Mouse (Mus musculus): ENCODE data around the gene Khdc1c. TPM values are rescaled to one million over a fixed set of nuclear protein-coding genes. Genes with fewer than 3 reads are reported as not detected.

The Khdc1c gene
- polyA plus RNA-seq, 1 experiment from 2014 or later, result not detected

- Histone ChIP-seq H3K4me3 (ENCODE audit: low read depth, low read length) (no peak overlapping the region), H3K9me3 (ENCODE audit: low read depth, low read length) (no peaks in the 10 kb centered on the region), H3K9ac (no peak overlapping the region), H3K36me3 (ENCODE audit: insufficient read depth) (no peaks in the 10 kb centered on the region), H3K4me2 (no peak overlapping the region), H3K27ac (ENCODE audit: low read depth) (no peak overlapping the region), H3K27me3 (ENCODE audit: insufficient read depth, low read length) (no peaks in the 10 kb centered on the region), H3K4me1 (ENCODE audit: insufficient read depth) (no peaks in the 10 kb centered on the region)
- 45% methylated on average over 6 of the region's 6 CpGs for WGBS
- DNase-seq (peak; percentile 21), ATAC-seq (ENCODE audit: insufficient read depth) (peak; percentile 68)
- TF ChIP-seq CTCF (IDR thresholded peaks at IDR 0.05; ENCODE audit: low read depth), result no peak
These were observed 23.1 kb downstream of the Khdc1c start for GRCm38 (mm10) chr1:21391138-21391671.

GRCm38 (mm10) chr1:21402804-21403203, 34.7 kb downstream of the Khdc1c start:
- 80% methylated on average over 8 of the region's 8 CpGs for WGBS
- no peak overlapping the region for H3K9ac ChIP-seq
- no peaks in the 10 kb centered on the region for H3K36me3 ChIP-seq (ENCODE audit: insufficient read depth)
- H3K9me3 ChIP-seq (ENCODE audit: low read depth, low read length), result no peaks in the 10 kb centered on the region
- no peak for TF ChIP-seq CTCF (IDR thresholded peaks at IDR 0.05; ENCODE audit: low read depth)
- H3K4me1 ChIP-seq (ENCODE audit: insufficient read depth), result no peaks in the 10 kb centered on the region
- H3K27ac ChIP-seq (ENCODE audit: low read depth), result no peak overlapping the region
- no peak overlapping the region for H3K4me3 ChIP-seq (ENCODE audit: low read depth, low read length)
- no peak for DNase-seq
- H3K4me2 ChIP-seq, result no peak overlapping the region
- no peak for ATAC-seq (ENCODE audit: insufficient read depth)
- H3K27me3 ChIP-seq (ENCODE audit: insufficient read depth, low read length), result no peaks in the 10 kb centered on the region

- no peaks in the 10 kb centered on the region for H3K4me1 ChIP-seq (ENCODE audit: insufficient read depth)
- WGBS, result 68% methylated on average over 2 of the region's 2 CpGs
- H3K27me3 ChIP-seq (ENCODE audit: insufficient read depth, low read length), result no peaks in the 10 kb centered on the region
- DNase-seq (no peak), ATAC-seq (ENCODE audit: insufficient read depth) (no peak)
- H3K27ac ChIP-seq (ENCODE audit: low read depth), result no peak overlapping the region
- no peak overlapping the region for H3K4me3 ChIP-seq (ENCODE audit: low read depth, low read length)
- no peaks in the 10 kb centered on the region for H3K9me3 ChIP-seq (ENCODE audit: low read depth, low read length)
- TF ChIP-seq CTCF (IDR thresholded peaks at IDR 0.05; ENCODE audit: low read depth), result no peak
- H3K36me3 ChIP-seq (ENCODE audit: insufficient read depth), result no peaks in the 10 kb centered on the region
- H3K9ac ChIP-seq, result no peak overlapping the region
- no peak overlapping the region for H3K4me2 ChIP-seq
These were observed 39.1 kb downstream of the Khdc1c start for GRCm38 (mm10) chr1:21407266-21407665.

GRCm38 (mm10) chr1:21411331-21412196, 43.4 kb downstream of the Khdc1c start:
- no peaks in the 10 kb centered on the region for H3K27me3 ChIP-seq (ENCODE audit: insufficient read depth, low read length)
- WGBS, result 47% methylated on average over 18 of the region's 18 CpGs
- TF ChIP-seq CTCF (IDR thresholded peaks at IDR 0.05; ENCODE audit: low read depth), result peak; percentile 86
- no peaks in the 10 kb centered on the region for H3K4me1 ChIP-seq (ENCODE audit: insufficient read depth)
- ATAC-seq (ENCODE audit: insufficient read depth), result peak; percentile 87
- no peak overlapping the region for H3K4me3 ChIP-seq (ENCODE audit: low read depth, low read length)
- peak; percentile 93 for DNase-seq
- no peaks in the 10 kb centered on the region for H3K36me3 ChIP-seq (ENCODE audit: insufficient read depth)
- H3K9ac ChIP-seq, result no peak overlapping the region
- no peak overlapping the region for H3K4me2 ChIP-seq
- no peak overlapping the region for H3K27ac ChIP-seq (ENCODE audit: low read depth)
- no peaks in the 10 kb centered on the region for H3K9me3 ChIP-seq (ENCODE audit: low read depth, low read length)

DNA sequence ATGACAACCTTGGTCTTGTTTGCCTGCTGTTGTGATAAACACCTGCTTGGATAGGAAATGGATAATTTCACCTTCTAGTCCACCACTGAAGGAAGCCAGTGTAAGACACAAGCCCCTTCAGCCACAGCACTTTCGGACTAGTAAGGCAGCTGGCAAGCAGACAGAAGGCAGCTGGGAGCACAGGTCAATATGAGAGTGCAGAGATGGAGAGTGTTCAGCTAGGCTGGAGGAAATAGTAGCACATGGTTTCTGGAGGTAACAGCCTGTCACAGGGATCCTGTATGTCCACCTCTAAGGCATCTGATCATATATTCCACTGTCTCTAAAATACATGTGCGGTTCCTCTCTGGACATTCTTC, 44.0 kb downstream of the Khdc1c start:
- 78% methylated on average over 2 of the region's 2 CpGs for WGBS
- H3K4me2 ChIP-seq, result no peak overlapping the region
- no peak for ATAC-seq (ENCODE audit: insufficient read depth)
- no peak for TF ChIP-seq CTCF (IDR thresholded peaks at IDR 0.05; ENCODE audit: low read depth)
- DNase-seq, result no peak
- H3K36me3 ChIP-seq (ENCODE audit: insufficient read depth), result no peaks in the 10 kb centered on the region
- H3K4me1 ChIP-seq (ENCODE audit: insufficient read depth), result no peaks in the 10 kb centered on the region
- H3K9ac ChIP-seq, result no peak overlapping the region
- no peak overlapping the region for H3K4me3 ChIP-seq (ENCODE audit: low read depth, low read length)
- no peak overlapping the region for H3K27ac ChIP-seq (ENCODE audit: low read depth)
- H3K27me3 ChIP-seq (ENCODE audit: insufficient read depth, low read length), result no peaks in the 10 kb centered on the region
- no peaks in the 10 kb centered on the region for H3K9me3 ChIP-seq (ENCODE audit: low read depth, low read length)

GRCm38 (mm10) chr1:21419370-21419769, 51.2 kb downstream of the Khdc1c start:
- H3K4me2 ChIP-seq, result no peak overlapping the region
- DNase-seq (peak; percentile 70), ATAC-seq (ENCODE audit: insufficient read depth) (no peak)
- H3K27ac ChIP-seq (ENCODE audit: low read depth), result no peak overlapping the region
- no peak overlapping the region for H3K4me3 ChIP-seq (ENCODE audit: low read depth, low read length)
- no peaks in the 10 kb centered on the region for H3K9me3 ChIP-seq (ENCODE audit: low read depth, low read length)
- no peaks in the 10 kb centered on the region for H3K36me3 ChIP-seq (ENCODE audit: insufficient read depth)
- H3K27me3 ChIP-seq (ENCODE audit: insufficient read depth, low read length), result no peaks in the 10 kb centered on the region
- no peaks in the 10 kb centered on the region for H3K4me1 ChIP-seq (ENCODE audit: insufficient read depth)
- H3K9ac ChIP-seq, result no peak overlapping the region
- TF ChIP-seq CTCF (IDR thresholded peaks at IDR 0.05; ENCODE audit: low read depth), result peak; percentile 57

Other genes with a start within 250 kb of the Khdc1c start
- 8.4 and 8.9 TPM in 2 replicates for gene Tmem14a, start 149.8 kb upstream of the Khdc1c start, polyA plus RNA-seq (2014; fragmentation: Nextera tagmentation; extraction: Ambion mirVana)
- 0.45 and 0.55 TPM in 2 replicates for gene Gsta3, start 127.7 kb upstream of the Khdc1c start, polyA plus RNA-seq (2014; fragmentation: Nextera tagmentation; extraction: Ambion mirVana)
- not detected in 2 replicates for gene Khdc1a, start 18.7 kb upstream of the Khdc1c start, polyA plus RNA-seq (2014; fragmentation: Nextera tagmentation; extraction: Ambion mirVana)
- gene Khdc1b, start 15.2 kb downstream of the Khdc1c start, polyA plus RNA-seq (2014; fragmentation: Nextera tagmentation; extraction: Ambion mirVana), result 0.08 TPM in 2 replicates

Measured in lung, embryonic 14.5 days (tissue).